Mouse (Mus musculus) cerebellum, postnatal 36 days (tissue): Measurements from ENCODE around the gene Eogt.
A peak's percentile ranks its signal among the peaks of the same experiment; 100 is the strongest.

Experiments used
- DNase-seq, 2 experiments: peaks; one replicate each; pipeline ENCODE4 v3.0.0; 2021 to 2022; ENCODE audit warnings: mixed read lengths in 2 of 2

Eogt gene

DNA sequence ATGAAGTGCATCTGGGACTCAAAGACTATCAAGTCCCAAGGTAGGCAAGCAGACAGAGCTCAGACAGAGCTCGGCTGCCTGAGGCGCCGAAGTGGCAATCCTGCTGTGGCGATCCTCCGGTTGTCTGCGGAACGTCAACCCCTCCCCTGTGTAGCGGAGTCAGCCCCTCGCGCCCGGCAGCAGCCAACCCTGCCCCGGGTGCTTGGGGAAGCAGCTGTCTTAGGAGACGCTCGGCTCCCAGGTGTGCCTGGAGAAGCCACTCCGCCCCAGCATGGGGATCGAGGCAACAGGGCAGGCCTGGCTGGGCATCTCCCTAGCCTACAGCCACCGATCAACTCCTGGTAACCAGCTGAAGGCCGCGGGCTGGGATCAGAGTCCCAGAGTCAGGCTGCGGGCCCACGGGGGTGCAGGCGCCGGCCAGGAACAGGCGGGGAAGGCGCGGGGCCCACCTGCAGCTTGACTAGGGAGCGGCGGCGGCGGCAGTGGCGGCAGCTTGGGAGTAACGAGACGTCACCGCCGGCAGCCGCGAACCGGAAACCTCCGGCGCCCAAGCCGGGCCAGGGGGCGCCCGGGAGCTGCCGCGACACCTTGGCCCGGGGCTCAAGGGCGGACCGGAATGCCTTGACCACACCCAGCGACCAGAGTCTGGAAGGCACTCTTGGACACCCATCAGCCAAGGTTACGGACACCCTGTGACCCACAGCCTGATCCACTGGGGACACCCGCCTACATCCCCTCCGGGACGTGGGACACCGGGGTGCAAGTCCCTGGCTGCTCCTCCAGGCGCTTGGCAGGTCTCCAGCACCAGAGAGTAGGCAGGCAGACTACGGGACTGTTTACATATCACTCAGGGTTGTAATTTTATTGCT, at the start of gene Eogt:
Gene Eogt, minus strand, starts transcription at position 800 of the 869 bp plus-strand sequence.
- DNase-seq, result peak; percentile 71 to 75

DNA sequence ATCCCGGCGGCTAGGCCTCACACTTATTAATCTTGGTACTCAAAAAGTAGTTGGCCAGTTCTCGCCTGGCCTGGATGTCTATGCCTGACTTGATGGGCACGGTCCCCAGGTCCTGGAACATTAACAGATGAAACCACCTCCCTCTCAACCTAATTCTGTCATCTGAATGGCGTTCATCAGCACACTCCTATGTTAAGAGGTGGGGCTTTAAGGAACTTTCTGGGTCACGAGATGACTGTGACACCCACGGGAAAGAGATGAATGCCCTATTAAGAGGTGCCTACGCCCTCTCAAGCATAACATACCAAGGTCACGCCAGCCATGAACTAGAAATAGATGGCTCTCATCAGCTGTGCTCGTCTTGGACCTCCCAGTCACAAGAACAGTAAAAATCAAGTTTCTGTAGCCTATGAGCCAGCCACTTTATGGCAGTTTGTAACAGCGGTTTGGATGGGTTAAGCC, 30.4 kb upstream of the Eogt start:
- no peak for DNase-seq

DNA sequence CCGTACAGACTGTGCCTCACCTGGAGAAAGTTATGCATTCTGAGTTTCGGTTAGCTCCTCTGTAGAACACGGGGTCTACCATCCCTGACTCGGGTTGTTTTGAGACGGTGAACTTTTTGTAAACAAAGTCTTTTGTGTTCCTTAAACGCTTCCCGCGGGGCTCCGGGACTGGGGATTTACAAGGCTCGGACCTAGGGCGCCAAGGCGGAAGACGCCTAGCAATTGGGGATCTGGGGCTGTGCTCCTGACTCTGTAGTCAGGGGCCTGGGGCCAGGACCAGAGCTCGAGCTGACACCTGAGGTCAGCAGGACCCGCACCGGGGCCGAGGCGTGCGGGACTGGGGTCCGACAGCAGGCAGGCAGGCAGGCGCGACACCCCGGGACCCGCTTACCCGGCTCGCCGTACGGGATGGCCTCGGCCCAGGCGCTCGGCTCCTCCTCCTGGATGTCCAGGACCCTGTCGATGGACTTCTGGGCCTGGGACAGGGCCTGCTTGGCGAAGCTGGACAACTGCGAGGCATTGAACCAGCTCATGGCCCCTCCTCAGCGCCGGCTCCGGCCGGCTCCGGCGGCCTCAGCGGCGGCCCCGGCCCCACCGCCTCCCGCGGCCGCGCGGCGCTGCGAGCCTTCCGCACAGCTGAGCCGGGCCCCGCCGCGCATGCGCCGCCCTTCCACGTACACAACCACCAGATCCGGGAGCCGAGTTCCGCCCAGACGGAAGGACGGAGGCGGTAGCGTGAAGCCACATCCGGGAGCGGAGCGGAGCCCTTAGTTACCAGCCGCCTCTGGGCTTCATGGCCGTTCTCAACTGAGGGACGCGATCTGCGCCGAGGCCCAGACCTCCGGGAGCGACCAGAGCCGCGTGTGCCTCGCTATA, 29.7 kb upstream of the Eogt start, which contains the start of gene Tmf1:
Gene Tmf1, minus strand, starts transcription at position 632 of the 876 bp plus-strand sequence.
- peak; percentile 95 to 97 for DNase-seq

DNA sequence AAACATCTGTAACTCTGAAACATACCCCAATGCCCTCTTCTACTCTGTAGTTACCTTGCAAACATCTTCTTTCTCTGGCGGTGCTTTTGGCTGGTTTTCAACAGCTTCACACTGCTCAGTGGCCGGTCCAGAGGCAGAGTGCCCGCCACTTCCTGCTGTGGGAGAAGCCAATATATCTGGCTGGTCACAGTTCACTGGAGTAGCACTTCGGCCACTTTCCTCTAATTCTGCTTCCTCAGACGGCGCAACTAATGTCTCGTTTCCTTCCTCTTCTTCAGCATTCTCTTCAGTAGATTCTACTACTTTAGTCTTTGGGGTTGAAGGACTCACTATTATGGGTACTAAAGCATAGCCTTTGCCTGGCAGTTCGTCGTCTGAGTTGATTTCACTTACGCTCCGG, 26.7 kb upstream of the Eogt start:
- DNase-seq, result no peak

DNA sequence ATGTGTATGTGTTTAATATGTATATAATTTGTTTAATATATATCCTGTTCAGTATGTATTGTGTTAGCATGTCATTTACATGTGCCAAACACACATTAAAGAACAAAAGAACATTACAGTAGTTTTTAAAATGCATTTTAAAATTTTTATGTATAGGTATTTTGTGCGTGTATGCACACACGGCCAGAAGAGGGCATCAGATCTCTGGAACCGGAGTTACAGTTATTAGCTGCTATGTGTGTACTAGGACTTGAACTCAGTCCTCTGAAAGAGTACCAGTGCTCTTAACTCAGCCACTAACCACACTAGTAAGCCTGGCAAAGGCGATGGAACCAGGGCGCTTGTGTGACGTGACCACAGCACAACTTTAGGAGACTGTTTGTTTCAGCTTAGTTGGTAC, 1.2 kb upstream of the Eogt start:
- DNase-seq, result no peak

DNA sequence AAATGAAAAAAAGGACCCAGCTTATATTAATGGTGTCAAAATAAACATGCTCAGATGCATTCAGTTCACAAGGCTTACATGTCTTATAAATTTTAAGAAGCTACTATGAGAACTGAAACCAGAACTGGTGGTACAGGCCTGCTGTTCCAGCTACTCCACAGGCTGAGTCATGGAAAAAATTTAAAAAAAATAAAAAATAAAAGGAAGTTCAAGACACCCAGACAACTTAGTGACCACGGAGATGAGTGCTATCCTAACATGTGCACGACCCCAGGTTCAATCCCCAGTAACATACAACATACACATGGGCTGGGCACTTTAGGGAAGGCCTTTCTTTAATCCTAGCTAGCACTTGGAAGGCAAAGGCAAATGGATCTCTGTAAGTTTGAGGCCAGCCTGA, 739 bp upstream of the Eogt start:
- no peak for DNase-seq

DNA sequence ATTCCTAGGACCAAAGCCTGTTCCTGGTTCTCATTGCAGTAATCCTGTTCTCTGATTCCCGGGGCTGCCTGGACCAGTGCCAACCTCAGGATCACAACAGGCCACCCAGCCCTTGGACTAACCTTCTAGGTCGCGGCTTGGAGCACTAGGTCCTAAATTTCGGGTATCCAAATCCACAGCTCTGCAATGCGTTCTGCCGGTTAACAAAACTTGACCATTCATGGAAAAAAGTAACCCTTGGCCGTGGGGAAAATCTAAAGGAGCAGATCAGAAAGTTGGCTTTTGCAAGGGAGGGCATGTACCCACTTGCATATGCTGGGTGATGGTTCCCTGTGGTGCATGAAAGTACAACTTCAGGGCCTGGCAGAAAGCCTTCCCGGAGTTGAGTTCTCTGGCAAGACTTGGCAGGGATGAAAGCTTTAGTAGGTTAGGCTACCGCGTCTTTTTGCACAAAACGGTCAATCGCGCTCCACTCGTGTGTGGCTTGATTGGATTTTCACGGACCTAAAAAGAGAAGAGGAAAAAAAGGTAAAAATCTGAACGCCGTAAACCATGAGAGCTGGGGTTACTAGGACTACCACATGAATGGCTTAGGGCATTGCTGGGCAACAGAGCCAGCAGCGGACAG, 1.1 kb downstream of the Eogt start:
- peak; percentile 52 for DNase-seq

DNA sequence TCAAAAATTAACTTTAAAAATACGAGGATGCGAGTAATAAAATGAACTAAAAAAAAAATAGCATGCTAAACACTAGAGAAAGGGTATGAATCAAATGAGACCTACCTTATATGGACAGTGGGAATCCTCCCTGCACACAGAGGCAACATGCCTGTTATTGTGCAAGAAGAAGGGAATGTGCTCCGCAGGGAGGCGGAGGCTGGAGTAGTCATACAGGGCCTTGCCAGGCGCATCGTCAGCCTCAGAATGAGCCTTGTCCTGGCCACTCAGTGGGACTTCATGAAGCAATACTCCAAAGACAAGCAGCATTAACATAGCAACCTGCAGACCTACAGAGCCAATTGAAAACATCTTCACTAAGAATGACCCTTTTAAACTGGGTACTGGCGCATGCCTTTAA, 3.8 kb downstream of the Eogt start:
- no peak for DNase-seq

DNA sequence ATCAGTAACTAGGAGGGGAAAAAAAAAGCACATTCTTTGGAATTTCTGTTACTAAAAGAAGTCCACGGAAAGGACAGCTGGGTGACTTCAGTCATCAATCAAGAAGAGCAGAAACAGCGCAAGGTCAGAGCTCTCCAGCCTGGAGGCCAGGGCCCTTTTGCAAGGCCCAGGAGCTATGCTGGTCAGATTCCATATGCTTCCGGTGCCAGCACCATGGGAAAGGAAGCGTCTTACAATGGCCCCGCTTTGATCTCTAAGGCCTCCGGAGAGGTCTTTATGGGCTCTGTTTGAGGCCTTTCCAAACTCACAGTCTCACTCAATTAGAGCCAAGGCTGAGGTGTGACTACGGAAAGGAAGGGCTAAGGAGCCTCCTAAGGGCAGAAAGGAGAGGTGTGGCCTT, 4.6 kb downstream of the Eogt start:
- no peak for DNase-seq

DNA sequence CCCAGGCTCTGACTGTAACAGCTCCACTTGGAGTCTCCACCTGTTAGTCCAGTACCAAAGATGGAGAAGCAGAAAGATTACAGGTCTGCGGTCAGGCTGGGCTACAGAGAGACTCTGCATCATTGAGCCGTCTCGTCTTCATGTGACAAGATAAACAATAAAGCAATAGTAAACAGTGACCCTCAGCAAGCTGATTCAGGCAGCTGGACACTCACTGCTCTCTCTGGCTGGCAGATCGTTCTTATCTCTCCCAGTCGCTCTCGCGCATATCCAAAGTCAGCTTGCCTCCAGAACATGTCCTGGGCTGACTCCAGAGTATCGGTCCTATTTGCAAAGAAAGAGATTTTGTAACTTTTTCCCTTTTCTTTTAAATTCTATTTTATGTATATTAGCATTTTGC, 6.4 kb downstream of the Eogt start:
- DNase-seq, result no peak

DNA sequence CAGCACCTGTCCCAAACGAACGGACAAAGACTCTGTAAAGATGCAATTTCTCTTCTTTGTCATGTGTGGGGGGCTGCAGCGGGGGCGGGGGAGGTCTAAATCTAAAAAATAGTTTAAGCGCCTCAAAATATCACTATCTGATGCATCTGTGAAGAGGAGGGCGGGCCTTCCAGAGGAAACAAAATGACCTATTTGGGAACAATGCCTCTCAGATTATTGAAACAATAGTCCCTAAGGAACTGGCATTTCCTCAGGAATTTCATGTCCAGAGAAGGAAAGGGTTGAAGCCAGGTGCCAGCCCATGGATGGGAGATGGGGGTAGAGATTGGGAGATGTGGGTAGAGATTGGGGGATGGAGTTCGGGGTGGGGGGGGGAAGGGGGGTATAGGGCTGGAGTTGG, 7.2 kb downstream of the Eogt start:
- no peak for DNase-seq

DNA sequence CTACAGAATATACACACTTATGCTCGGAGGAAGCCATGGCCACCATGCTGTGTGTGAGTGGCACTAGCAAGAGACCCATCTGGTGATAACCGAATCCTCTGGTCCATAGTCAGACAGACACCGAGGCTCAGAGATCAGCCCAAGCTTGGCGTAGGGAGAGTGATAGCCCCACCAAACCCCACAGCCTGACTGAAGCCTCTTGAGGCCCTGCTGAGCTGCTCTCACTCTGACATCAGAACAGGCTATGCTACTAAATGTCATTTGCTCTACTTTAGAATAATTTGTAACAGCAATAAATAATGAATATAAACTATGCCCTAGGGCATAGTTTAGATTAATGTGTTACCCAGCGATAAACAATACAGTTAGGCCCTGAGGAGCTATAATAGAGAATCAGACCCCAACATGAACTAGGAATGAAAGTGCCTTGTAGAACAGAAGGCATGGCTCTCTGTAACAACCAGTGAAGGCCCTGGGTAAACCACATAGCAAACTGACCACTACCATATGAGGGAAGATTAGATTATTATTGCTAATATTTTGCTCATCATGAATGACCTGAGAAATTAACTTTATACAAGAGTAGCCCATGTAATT, 16.2 kb downstream of the Eogt start:
- no peak for DNase-seq

DNA sequence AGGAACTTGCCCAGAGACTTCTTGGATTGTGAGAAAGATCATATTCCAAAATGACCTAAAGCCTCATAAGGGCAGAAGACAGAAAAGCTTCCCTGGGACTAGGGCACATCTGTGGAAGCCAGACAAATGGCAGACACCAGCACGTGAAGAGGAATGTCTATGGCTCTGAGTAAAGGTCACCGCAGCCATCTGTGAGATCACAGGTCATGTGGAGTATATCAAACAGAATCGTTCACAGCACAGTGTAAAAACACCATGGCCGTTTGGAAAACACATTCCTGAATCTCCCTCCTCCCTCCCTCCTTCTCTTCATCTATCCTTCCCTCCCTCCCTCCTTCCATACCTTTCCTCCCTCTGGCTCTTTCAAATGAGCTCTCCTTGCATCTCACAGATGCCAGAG, 17.2 kb downstream of the Eogt start:
- no peak for DNase-seq

DNA sequence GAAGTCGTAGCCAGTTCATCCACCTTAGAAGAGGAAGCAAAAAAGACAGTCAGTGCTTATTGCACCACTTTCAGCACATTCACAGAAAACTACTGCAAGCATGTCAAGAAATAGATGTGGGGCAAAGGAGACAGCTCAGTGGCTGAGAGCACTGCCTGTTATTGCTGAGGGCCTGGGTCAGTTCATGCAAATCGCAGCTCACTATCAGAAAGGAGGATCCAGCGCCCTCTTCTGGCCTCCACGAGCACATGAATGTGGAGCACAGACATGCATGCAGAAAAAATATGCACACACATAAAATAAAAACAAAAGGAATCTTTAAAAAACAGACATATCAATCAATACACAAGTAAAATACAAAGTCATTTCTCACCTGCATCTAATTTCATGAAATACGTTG, 18.0 kb downstream of the Eogt start:
- DNase-seq, result no peak

DNA sequence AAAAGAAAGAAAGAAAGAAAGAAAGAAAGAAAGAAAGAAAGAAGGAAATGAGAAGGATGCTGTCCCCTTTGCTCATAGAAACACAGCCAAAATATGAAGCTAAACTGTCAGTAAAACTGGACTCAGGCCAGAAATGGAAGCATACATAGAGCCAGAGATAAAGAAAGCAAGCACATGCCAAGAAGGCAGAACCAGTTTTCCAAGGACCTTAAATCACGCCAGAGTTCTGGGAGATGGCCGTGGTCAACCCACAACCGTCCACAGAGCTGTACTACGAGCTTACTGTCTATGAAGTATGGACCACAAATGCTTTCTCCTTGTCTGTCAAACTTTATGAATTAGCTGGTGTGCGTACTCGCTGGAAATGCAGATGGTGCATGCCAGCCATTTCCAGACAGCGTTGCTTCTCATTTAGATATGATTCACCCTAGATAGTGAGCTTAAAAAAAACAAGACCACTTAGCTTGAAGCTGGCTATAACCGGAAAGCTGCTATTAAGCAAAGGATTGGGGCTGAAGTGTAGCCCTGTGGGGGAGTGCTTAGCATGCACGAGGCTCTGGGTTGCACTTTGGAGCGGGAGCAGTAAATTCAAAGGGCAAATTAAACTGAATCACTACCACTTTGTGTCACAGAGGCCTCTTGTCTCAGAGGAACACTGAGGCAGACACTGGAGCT, 24.5 kb downstream of the Eogt start:
- no peak for DNase-seq

DNA sequence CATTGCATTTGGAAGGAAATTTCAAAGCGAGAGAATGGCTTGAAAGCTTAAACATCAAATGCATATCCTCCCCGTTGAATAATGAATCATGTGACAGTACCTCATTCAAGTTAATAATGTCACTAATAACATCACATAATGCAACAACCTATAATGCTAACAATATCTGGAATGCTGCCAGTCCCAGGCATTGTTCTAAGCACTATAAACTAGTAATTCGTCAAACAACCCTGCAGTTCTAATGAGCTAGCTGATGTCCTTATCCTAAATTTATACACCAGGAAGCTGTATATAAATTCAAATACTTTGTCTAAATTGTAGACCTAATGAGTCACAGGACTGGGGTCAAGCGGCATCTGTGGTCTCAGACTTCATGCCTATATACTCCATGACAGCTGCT, 28.1 kb downstream of the Eogt start:
- DNase-seq, result no peak

DNA sequence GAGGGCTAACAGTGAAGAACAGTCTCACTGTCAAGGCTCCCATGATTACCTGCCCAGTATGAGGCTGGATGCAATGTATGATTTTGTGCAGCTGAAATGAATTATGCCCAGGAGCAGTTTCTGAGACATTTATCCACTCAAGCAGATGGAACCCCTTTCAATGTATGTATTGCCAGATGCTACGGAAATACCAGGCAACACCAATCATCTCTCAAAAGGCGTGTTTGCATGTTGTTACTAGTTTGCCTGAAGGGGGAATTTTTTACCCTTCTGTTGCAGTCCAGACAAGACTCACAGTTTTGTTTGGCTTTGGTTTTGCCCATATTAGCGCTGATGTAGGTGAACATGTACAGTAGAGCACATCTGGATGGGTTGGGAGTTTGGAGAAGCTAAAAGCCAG, 30.7 kb downstream of the Eogt start:
- DNase-seq, result no peak

DNA sequence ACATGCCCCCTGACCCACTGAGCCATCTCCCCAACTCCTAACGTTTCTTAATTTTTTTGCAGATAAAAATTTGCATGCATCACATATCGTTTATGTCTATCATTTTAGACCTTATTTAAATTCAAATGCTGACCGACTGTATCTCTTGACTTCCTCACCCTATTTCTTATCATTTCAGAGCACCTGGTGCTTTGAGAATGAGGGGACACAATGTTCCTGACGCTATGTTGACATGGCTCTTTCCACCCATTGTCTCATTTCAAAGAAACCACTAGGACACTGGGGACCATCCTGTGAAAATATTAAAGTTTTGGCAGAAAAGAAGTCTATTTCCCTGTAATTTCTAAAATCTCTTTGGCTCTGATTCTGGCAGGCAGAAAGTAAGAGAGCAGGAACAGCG, 32.1 kb downstream of the Eogt start:
- no peak for DNase-seq

DNA sequence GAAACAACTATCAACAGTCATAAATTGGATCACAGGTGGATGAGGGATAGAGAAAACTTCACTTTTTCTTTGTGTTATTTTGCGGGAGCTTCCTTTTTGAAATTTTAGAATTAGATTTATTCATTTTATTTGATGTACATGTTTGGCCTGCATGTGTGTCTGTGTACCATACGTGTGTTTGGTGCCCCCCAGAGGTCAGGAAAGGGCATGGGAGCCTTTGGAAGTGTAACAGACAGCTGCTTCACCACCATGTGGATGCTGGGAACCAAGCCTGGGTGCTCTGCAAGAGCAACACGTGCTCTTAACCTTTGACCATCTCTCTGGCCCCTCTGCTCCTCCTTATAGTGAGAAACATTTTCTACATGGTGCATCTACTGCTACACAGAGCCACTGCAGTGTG, 34.2 kb downstream of the Eogt start:
- no peak for DNase-seq

DNA sequence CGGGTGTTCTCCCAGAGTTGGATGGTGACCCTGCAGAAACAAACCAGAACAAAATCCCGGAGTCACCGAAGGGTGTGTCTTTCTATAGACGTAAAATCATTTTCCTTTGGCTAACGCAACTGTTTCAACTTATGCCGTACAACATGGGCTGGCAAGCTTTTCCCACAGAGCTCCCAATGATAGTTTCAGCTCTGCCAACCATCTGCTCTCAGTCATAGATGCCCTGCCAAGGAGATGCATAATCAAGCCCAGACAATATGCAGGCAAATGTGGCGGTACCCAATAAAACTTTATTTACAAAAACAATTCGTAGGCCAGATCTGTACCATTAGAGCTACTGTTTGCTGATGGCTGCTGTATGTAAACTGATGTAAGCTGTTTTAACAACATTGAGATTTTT, 36.8 kb downstream of the Eogt start:
- no peak for DNase-seq

DNA sequence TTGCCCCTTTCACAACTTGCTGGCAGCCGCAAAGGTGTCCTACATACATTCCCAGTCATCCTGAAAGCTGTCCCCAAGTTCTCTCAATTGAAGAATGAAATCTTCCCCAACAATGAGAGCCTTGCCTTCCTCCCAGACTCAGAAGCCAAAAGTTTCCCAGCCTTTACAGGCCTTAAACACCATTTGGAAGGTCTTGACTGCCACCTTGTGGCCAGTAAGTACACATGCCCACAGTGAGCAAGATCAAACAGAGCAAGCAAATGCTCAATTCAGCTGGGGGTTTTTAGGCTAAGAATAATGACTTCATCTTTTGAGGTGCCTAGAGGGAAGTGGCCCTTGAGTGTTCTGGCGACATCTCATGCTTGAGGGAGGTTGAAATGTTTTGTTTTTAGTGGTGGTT, 42.2 kb downstream of the Eogt start:
- DNase-seq, result peak; percentile 19 to 34

DNA sequence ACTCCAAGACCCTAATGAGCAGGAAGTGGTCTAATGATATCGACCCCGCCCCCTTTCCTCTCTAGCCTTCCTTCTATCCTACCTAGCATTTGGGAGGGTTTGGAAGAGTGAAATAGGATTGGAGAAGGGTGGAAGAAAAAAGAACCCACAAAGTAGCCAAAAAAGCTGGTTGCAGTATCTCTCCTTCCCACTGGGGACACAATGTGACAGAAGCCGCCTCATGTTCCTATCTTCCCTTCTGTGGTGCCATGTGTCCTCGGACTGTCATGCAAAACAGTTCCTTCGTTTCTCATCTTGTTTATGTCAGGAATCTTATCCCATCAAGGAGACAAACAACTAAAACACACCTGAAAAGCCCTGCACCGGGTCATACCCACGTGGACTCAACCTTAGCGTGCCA, 42.9 kb downstream of the Eogt start:
- no peak for DNase-seq
